Mouse (Mus musculus): Measurements from ENCODE around the gene Scnm1. TPM values are rescaled to one million over a fixed set of nuclear protein-coding genes. Genes with fewer than 3 reads are reported as not detected.

Gene Scnm1
- polyA plus RNA-seq, 1 experiment = 0.63 TPM

DNA sequence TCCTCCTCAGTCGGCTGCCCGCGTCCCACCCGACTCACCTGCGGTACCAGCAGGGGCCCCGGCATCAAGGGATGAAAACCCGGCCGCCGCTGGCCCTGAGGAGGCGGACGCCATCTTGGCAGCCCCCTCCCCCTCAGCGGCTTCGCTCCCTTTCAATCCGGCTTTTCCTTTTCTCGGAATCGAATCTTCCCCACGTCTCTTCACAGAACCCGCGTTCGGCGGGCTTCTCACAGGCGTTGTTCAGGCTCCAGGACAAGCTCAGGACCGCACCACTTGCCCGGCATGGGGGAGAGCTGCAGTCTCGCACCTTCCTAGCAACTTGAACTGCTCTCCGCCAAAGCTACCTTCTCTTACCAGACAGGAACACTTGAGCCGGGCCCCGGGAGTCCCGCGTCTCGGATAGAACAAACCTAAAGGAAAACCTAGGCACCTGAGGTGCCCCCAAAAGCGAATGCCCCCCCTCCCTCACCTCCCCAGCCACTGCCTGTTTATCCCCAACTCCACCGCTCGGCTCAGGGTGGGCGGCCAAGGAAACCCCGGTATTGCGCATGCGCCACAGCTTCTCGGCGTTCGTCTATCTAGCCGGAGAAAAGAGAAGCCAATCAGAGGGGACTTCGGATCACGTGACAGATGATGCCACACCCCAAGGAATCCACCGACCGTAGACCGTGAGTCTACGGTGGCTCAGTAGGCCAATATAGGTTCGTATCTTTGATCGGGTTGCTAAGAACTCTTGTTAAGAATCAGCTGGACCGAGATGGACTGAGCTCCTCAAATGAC, 27.3 kb downstream of the Scnm1 start, which contains the start of gene Pip5k1a:
Gene Pip5k1a, minus strand, starts transcription at position 593 of the 780 bp plus-strand sequence.
- Histone ChIP-seq H3K36me3 (ENCODE audit: control insufficient read depth) (peaks cover 23% of the 10 kb centered on the region), H3K9me3 (ENCODE audit: control insufficient read depth, low read length) (no peaks in the 10 kb centered on the region), H3K4me3 (replicated peaks) (peak within 1 kb of the TSS; percentile 87), H3K27me3 (ENCODE audit: control insufficient read depth) (no peaks in the 10 kb centered on the region), H3K4me1 (ENCODE audit: control insufficient read depth) (peaks cover 72% of the 10 kb centered on the region)
- TF ChIP-seq TAL1 (IDR thresholded peaks at IDR 0.05; ENCODE audit: low read length) = no peak
- TF ChIP-seq GATA1 (IDR thresholded peaks at IDR 0.05; ENCODE audit: low read length) = peak; percentile 10; the same call in 1 of the 2 replicates

DNA sequence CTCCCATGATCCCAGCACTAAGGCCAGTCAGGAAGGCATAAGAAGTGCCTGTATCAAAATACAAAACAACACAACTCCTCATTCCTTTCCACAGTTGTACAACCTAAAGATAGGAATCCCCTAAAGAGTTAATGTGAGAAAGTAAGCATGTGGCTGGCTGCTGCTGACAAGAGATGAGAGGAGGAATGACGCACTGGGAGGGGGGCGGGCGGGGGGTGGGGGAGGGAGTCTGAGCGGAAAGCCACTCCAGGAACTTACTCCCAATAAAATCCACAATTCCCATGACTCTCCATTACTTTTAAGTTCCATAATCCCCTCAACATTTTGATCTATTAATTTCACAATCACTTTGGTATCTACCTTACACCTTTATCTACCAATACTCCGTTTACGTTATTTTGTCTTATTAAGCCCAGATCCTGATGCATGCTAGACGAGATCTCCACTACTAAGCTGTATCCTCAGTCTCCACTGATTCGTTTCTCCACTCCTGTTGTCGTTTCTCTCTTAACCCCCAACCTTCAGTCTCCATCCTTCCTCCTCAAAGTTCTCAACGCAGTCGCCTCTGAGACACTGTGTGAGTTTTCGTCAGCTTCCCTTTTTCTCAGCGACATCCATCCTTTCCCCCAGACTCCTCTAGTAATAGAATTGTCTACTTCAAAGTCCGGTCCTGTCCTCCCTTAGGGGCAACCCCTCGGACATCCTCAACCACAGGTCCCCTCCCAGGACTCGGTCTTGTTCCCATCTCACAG, 28.0 kb downstream of the Scnm1 start:
- TF ChIP-seq TAL1 (IDR thresholded peaks at IDR 0.05; ENCODE audit: low read length) = no peak
- TF ChIP-seq GATA1 (IDR thresholded peaks at IDR 0.05; ENCODE audit: low read length) = no peak
- H3K27me3 ChIP-seq (ENCODE audit: control insufficient read depth) = no peaks in the 10 kb centered on the region
- H3K4me1 ChIP-seq (ENCODE audit: control insufficient read depth) = peaks cover 70% of the 10 kb centered on the region
- H3K36me3 ChIP-seq (ENCODE audit: control insufficient read depth) = peaks cover 31% of the 10 kb centered on the region
- peak overlapping the region; percentile 87 for H3K4me3 ChIP-seq (replicated peaks)
- H3K9me3 ChIP-seq (ENCODE audit: control insufficient read depth, low read length) = no peaks in the 10 kb centered on the region

DNA sequence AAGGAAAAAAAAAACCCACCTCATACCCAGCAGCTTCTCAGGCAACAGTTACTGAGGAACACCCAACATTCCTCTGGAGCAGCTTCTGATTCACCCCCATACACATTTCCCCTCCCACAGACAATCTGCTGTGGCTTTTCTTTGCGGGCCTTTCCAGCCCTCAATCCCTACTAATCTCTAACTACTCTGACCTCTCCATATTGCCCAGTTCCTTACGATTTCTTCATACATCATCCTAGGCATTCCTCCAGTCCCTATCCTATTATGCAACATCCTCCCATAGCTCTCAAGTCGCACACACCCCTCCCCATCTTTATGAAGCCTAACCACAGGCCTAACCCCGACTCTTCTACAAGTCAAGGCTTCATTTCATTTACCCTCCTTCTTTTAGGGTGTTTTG, 28.7 kb downstream of the Scnm1 start:
- H3K4me1 ChIP-seq (ENCODE audit: control insufficient read depth) = peaks cover 67% of the 10 kb centered on the region
- no peaks in the 10 kb centered on the region for H3K9me3 ChIP-seq (ENCODE audit: control insufficient read depth, low read length)
- peak overlapping the region; percentile 87 for H3K4me3 ChIP-seq (replicated peaks)
- TF ChIP-seq GATA1 (IDR thresholded peaks at IDR 0.05; ENCODE audit: low read length) = no peak
- TF ChIP-seq TAL1 (IDR thresholded peaks at IDR 0.05; ENCODE audit: low read length) = no peak
- no peaks in the 10 kb centered on the region for H3K27me3 ChIP-seq (ENCODE audit: control insufficient read depth)
- H3K36me3 ChIP-seq (ENCODE audit: control insufficient read depth) = peaks cover 33% of the 10 kb centered on the region

DNA sequence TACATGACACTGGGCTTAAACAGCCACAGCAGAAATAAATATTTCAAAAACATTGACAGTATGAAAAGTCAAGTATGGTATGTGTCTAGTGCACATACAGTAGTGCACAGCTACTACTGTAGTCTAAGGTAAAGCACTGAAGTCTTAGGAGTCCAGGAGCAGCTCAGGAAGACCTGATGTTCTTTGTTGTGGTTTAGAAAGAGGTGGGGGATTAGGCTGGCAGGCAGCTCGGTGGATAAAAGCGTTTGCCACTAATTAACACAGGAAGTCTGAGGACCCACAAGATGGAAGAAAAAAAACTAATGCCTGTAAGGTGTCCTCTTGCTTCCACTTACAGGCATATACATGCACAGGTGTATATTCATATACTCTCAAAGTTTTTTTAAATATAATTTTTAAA, 33.0 kb downstream of the Scnm1 start:
- TF ChIP-seq TAL1 (IDR thresholded peaks at IDR 0.05; ENCODE audit: low read length) (no peak), GATA1 (IDR thresholded peaks at IDR 0.05; ENCODE audit: low read length) (no peak)
- H3K36me3 ChIP-seq (ENCODE audit: control insufficient read depth) = peaks cover 71% of the 10 kb centered on the region
- no peaks in the 10 kb centered on the region for H3K9me3 ChIP-seq (ENCODE audit: control insufficient read depth, low read length)
- H3K27me3 ChIP-seq (ENCODE audit: control insufficient read depth) = no peaks in the 10 kb centered on the region
- peaks cover 43% of the 10 kb centered on the region for H3K4me1 ChIP-seq (ENCODE audit: control insufficient read depth)
- no peak overlapping the region for H3K4me3 ChIP-seq (replicated peaks)

DNA sequence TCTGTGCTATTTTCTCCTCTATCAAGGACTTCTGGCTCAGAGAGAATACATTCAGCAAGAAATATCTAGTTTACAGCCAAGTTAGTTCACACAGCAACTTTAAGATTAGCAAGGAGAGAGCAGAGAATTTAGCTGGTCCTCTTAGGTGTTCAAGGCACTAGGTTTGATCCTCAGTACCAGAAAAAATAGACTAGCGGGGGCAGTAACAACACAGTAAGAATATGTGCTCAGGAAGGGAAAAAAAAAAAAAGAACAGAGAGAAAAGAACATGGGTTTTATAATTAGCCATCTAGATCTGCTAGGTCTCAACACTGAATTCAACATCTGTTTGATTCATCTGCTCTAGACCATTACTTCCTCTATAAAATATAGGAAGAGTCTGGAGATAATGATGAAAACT, 45.7 kb downstream of the Scnm1 start:
- Histone ChIP-seq H3K4me1 (ENCODE audit: control insufficient read depth) (no peaks in the 10 kb centered on the region), H3K36me3 (ENCODE audit: control insufficient read depth) (peaks cover 47% of the 10 kb centered on the region), H3K9me3 (ENCODE audit: control insufficient read depth, low read length) (no peaks in the 10 kb centered on the region), H3K4me3 (replicated peaks) (no peak overlapping the region), H3K27me3 (ENCODE audit: control insufficient read depth) (no peaks in the 10 kb centered on the region)
- TF ChIP-seq TAL1 (IDR thresholded peaks at IDR 0.05; ENCODE audit: low read length) (no peak), GATA1 (IDR thresholded peaks at IDR 0.05; ENCODE audit: low read length) (no peak)

Other genes with a start within 250 kb of the Scnm1 start
- gene Psmb4, start 247.1 kb downstream of the Scnm1 start, polyA plus RNA-seq (2012) = 16.8 TPM in 2 replicates
- gene Selenbp1, start 201.0 kb downstream of the Scnm1 start, polyA plus RNA-seq (2012) = 0.64 and 1.1 TPM in 2 replicates
- gene Rfx5, start 179.9 kb downstream of the Scnm1 start, polyA plus RNA-seq (2012) = not detected in 2 replicates
- gene Pi4kb, start 159.3 kb downstream of the Scnm1 start, polyA plus RNA-seq (2012) = 0.48 and 0.91 TPM in 2 replicates
- gene Zfp687, start 118.6 kb downstream of the Scnm1 start, polyA plus RNA-seq (2012) = 0.61 and 0.79 TPM in 2 replicates
- 17.0 and 20.7 TPM in 2 replicates for gene Psmd4, start 91.4 kb downstream of the Scnm1 start, polyA plus RNA-seq (2012)
- gene Pip5k1a, start 27.1 kb downstream of the Scnm1 start, polyA plus RNA-seq (2012) = 1.5 and 2.3 TPM in 2 replicates
- 16.8 and 18.2 TPM in 2 replicates for gene Vps72, start 23.0 kb downstream of the Scnm1 start, polyA plus RNA-seq (2012)
- not detected in 2 replicates for gene Tmod4, start 9.5 kb downstream of the Scnm1 start, polyA plus RNA-seq (2012)
- gene Lysmd1, start 77 bp upstream of the Scnm1 start, polyA plus RNA-seq (2012) = 0.90 and 1.1 TPM in 2 replicates
- gene Tnfaip8l2, start 8.3 kb upstream of the Scnm1 start, polyA plus RNA-seq (2012) = 0.04 and 0.17 TPM in 2 replicates
- gene Sema6c, start 26.4 kb upstream of the Scnm1 start, polyA plus RNA-seq (2012) = 0.01 and 0.04 TPM in 2 replicates
- gene Gabpb2, start 83.9 kb upstream of the Scnm1 start, polyA plus RNA-seq (2012) = 0.29 and 0.30 TPM in 2 replicates
- gene Cdc42se1, start 94.7 kb upstream of the Scnm1 start, polyA plus RNA-seq (2012) = 6.8 and 8.0 TPM in 2 replicates
- 0.09 TPM in 2 replicates for gene Mllt11, start 98.2 kb upstream of the Scnm1 start, polyA plus RNA-seq (2012)
- not detected in 2 replicates for gene Gm128, start 107.6 kb upstream of the Scnm1 start, polyA plus RNA-seq (2012)
- gene Bnipl, start 117.2 kb upstream of the Scnm1 start, polyA plus RNA-seq (2012) = not detected in 2 replicates
- gene Mindy1, start 147.3 kb upstream of the Scnm1 start, polyA plus RNA-seq (2012) = 6.4 and 7.1 TPM in 2 replicates
- 0.06 and 0.08 TPM in 2 replicates for gene Prune1, start 148.1 kb upstream of the Scnm1 start, polyA plus RNA-seq (2012)
- 0.03 and 0.06 TPM in 2 replicates for gene Anxa9, start 173.2 kb upstream of the Scnm1 start, polyA plus RNA-seq (2012)
- gene Cers2, start 180.8 kb upstream of the Scnm1 start, polyA plus RNA-seq (2012) = 5.9 and 9.3 TPM in 2 replicates
- 0.42 and 0.62 TPM in 2 replicates for gene Setdb1, start 223.2 kb upstream of the Scnm1 start, polyA plus RNA-seq (2012)